Mouse (Mus musculus) hindbrain, embryonic 14.5 days (tissue): ENCODE data around the gene Tmc3. TPM values are rescaled to one million over a fixed set of nuclear protein-coding genes. Genes with fewer than 3 reads are reported as not detected.
A peak's percentile ranks its signal among the peaks of the same experiment; 100 is the strongest.

Experiments
- ATAC-seq: fragments of 200-750 bp; cut with Nextera tagmentation; 2 replicates; pipeline ENCODE4 v1.8.0; 2017; ENCODE audit warnings: moderate number of reproducible peaks, mild to moderate bottlenecking, moderate TSS enrichment, moderate library complexity; ENCODE audit not compliant: low FRiP score
- DNase-seq: peaks from one replicate; pipeline ENCODE4 v3.0.0-alpha.2; 2015; ENCODE audit warnings: low spot score
- H3K27ac ChIP-seq: fragments of 300-500 bp; sonication (generic); 2 replicates; pipeline ENCODE4 v1.5.1; 2014; ENCODE audit warnings: mild to moderate bottlenecking, moderate library complexity
- H3K27me3 ChIP-seq: fragments of 300-500 bp; sonication (generic); 2 replicates; pipeline ENCODE4 v1.6.1; 2014; ENCODE audit warnings: mild to moderate bottlenecking, low read length, mixed read lengths; ENCODE audit not compliant: control insufficient read depth, insufficient read depth
- H3K36me3 ChIP-seq: fragments of 300-500 bp; sonication (generic); replicated peaks from 2 replicates; pipeline ENCODE4 v1.6.1; 2014; ENCODE audit not compliant: control insufficient read depth, insufficient read depth
- H3K4me1 ChIP-seq: fragments of 300-500 bp; sonication (generic); replicated peaks from 2 replicates; pipeline ENCODE4 v1.6.1; 2014; ENCODE audit warnings: antibody characterized with exemption, low read length, mixed read lengths; ENCODE audit not compliant: control insufficient read depth, insufficient read depth
- H3K4me2 ChIP-seq: fragments of 300-500 bp; sonication (generic); replicated peaks from 2 replicates; pipeline ENCODE4 v1.6.1; 2014; ENCODE audit warnings: mild to moderate bottlenecking, moderate library complexity
- H3K4me3 ChIP-seq: fragments of 300-500 bp; sonication (generic); replicated peaks from 2 replicates; pipeline ENCODE4 v1.5.1; 2014; ENCODE audit warnings: mild to moderate bottlenecking, low read length
- H3K9ac ChIP-seq: fragments of 300-500 bp; sonication (generic); 2 replicates; pipeline ENCODE4 v1.6.1; 2014
- H3K9me3 ChIP-seq: fragments of 300-500 bp; sonication (generic); 2 replicates; pipeline ENCODE4 v1.6.1; 2016; ENCODE audit warnings: low read length; ENCODE audit not compliant: control insufficient read depth
- WGBS: fragments of 180-500 bp; shearing (Covaris S2); extraction: QIAGEN DNeasy Blood & Tissue Kit; methylation state at CpG from one replicate; pipeline ENCODE4 v1.1.7; 2014; 5-methylcytosine and 5-hydroxymethylcytosine counted together
- polyA plus RNA-seq: library from polyadenylated mRNA; unstranded; fragments of >200 nt; fragmentation: Nextera tagmentation; extraction: Ambion mirVana; gene quantifications from 2 replicates; pipeline ENCODE4 v1.2.1, GENCODE M21; 2014

Gene Tmc3
- polyA plus RNA-seq, 1 experiment from 2014 or later = 0.31 TPM

DNA sequence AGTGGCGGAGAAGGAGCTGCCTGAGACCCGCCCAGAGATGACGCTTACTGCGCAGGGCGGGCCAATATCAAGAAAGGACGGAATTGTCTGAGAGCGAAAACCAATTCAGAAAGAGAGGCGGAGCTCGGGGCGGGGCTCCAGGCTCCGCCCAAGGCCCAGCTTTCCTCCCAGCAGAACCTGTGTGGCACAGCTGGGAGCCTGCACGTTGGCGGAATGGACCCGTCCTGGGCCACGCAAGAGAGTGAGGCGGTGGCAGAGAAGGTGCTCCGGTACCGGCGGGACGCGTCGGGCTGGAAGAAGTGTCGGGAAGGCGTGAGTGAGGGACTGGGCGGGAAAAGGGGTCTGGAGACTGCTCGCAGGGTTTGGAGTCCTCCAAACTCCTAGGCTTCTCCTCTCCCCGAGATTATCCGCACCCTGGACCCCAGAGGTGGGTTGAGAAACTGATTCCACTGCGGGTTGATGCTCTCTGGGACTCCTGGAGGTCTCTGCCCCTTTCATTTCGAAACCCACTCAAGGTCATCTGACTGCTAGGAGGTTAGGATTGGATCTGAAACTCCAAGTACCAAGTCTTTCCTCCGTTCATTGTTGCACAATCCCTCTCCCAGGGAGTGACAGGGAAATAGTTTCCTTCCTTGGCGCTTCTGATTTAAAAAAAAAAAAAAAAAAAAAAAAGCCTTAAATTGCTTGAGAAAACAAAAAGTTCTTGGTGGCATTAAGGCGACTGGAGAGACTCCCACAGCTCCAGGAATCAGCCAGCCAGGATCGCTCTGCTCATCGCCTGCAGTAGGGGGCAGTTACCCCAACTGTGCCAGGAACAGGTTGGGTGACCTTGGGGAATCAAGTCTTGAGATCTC lies 47.3 kb downstream of the Tmc3 start, which contains the start of gene Stard5:
TSS of gene Stard5 (plus strand) at position 132 of the 854 bp plus-strand sequence.
- Histone ChIP-seq H3K9me3 (no peaks in the 10 kb centered on the region), H3K4me1 (peaks cover 8% of the 10 kb centered on the region), H3K27ac (peak within 1 kb of the TSS; percentile 63), H3K9ac (peak within 1 kb of the TSS; percentile 64), H3K4me3 (peak within 1 kb of the TSS; percentile 52), H3K4me2 (peak within 1 kb of the TSS; percentile 70), H3K27me3 (no peaks in the 10 kb centered on the region), H3K36me3 (no peaks in the 10 kb centered on the region)
- under 1% methylated on average over 35 of the region's 35 CpGs for WGBS
- DNase-seq = peak; percentile 91
- peak; percentile 98 for ATAC-seq

GRCm38 (mm10) chr7:83632682-83633120 lies 48.0 kb downstream of the Tmc3 start:
- Histone ChIP-seq H3K9ac (no peak overlapping the region), H3K4me1 (peaks cover 8% of the 10 kb centered on the region), H3K9me3 (no peaks in the 10 kb centered on the region), H3K27me3 (no peaks in the 10 kb centered on the region), H3K27ac (no peak overlapping the region), H3K4me2 (peak overlapping the region; percentile 70), H3K36me3 (no peaks in the 10 kb centered on the region), H3K4me3 (peak overlapping the region; percentile 52)
- ATAC-seq (no peak), DNase-seq (no peak)
- 59% methylated on average over 6 of the region's 6 CpGs for whole genome bisulfite sequencing

DNA sequence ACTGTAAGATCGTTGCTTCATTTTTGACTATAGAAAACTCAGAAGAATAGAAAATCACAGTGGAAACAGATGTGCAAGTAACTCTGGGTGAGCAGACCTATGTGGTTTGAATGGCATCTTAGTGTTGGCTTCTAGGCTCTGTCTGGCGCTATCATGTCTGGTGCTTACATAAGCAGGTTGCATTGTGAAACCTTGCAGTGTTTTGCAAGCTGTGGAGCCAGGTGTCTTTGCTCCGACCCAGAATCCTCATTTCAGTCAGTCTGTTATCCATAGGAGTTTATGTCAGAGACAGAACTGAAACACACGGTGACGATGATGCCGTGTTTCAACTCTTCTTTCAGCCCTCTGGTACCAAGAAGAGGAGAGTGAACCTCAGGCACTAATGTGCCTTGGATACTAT lies 49.1 kb downstream of the Tmc3 start:
- DNase-seq (no peak), ATAC-seq (no peak)
- no peak overlapping the region for H3K4me3 ChIP-seq
- no peak overlapping the region for H3K4me2 ChIP-seq
- H3K9me3 ChIP-seq = no peaks in the 10 kb centered on the region
- H3K27me3 ChIP-seq = no peaks in the 10 kb centered on the region
- H3K36me3 ChIP-seq = no peaks in the 10 kb centered on the region
- no peak overlapping the region for H3K9ac ChIP-seq
- H3K4me1 ChIP-seq = peaks cover 8% of the 10 kb centered on the region
- no peak overlapping the region for H3K27ac ChIP-seq
- WGBS = 91% methylated on average over 6 of the region's 6 CpGs

- DNase-seq (no peak), ATAC-seq (no peak)
- WGBS = 85% methylated on average over 2 of the region's 2 CpGs
- H3K27ac ChIP-seq = no peak overlapping the region
- no peaks in the 10 kb centered on the region for H3K27me3 ChIP-seq
- H3K4me3 ChIP-seq = no peak overlapping the region
- peaks cover 6% of the 10 kb centered on the region for H3K4me1 ChIP-seq
- no peak overlapping the region for H3K4me2 ChIP-seq
- H3K9ac ChIP-seq = no peak overlapping the region
- no peaks in the 10 kb centered on the region for H3K9me3 ChIP-seq
- H3K36me3 ChIP-seq = no peaks in the 10 kb centered on the region
These were observed 51.0 kb downstream of the Tmc3 start for GRCm38 (mm10) chr7:83635726-83636125.

- Histone ChIP-seq H3K27me3 (no peaks in the 10 kb centered on the region), H3K4me3 (no peak overlapping the region), H3K27ac (no peak overlapping the region), H3K9ac (no peak overlapping the region), H3K4me2 (no peak overlapping the region), H3K36me3 (no peaks in the 10 kb centered on the region), H3K9me3 (no peaks in the 10 kb centered on the region), H3K4me1 (no peaks in the 10 kb centered on the region; the same call in 1 of the 2 replicates)
- DNase-seq (no peak), ATAC-seq (no peak)
- WGBS = 87% methylated on average over 8 of the region's 8 CpGs
These were observed 51.7 kb downstream of the Tmc3 start for GRCm38 (mm10) chr7:83636425-83636824.

DNA sequence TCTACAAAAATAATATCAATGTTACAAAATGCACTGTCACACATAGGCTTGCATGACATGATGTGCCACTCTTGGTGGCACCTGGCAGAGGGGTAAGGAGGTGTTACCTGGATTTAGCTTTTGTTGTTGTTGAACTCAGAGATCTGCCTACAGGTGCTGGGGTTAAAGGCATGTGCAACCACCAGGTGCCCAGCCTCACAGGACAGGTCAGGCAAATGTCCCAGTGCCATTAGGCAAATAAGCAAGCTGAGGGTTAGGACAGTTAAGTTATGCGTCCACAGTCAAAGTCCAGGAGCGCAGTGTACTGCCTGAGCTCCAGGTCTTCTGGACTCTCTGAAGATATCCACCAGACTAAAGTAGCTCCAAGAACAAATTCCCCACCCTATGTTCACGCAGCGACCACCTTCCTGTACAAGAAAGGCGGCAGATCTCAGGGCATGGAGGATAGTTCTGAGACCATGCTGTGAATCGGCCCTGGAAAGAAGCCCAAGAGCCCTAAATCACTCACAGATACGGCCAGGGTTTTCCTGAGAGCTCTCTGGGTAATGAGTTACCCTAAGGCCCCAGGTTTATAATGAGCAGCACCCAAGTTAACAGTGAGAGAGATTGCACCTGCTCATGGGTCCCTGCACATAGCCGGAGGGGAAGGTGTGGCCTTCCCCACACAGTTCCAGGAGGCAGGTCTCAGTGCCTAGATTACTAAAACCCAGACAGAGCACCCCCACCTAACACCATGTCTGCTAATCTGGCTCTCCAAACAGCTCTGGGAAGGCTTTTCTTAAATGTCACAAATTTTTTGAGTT lies 53.3 kb downstream of the Tmc3 start:
- DNase-seq = no peak
- ATAC-seq = no peak
- WGBS = 90% methylated on average over 8 of the region's 8 CpGs
- no peak overlapping the region for H3K9ac ChIP-seq
- no peak overlapping the region for H3K27ac ChIP-seq
- no peak overlapping the region for H3K4me3 ChIP-seq
- H3K9me3 ChIP-seq = no peaks in the 10 kb centered on the region
- H3K27me3 ChIP-seq = no peaks in the 10 kb centered on the region
- H3K36me3 ChIP-seq = no peaks in the 10 kb centered on the region
- H3K4me2 ChIP-seq = no peak overlapping the region
- H3K4me1 ChIP-seq = no peaks in the 10 kb centered on the region

DNA sequence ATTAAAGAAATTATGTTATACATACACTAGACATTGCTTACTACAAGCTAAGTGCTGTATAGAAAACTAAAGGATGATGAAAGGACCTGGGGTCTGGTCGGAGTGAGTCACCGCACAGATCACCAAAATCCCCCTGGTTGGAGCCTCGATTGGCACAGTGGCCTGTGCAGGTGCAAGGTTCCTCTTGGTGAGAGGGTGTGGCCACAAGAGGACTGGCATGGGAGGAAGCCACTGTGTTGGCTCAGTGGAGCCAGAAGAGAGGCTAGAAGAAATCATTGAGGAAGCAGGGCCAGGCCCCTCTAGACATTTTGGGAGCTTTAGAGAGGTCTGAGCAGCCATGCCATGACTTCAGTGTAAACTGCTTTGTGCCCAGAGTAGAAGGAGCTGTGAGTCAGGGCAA lies 54.4 kb downstream of the Tmc3 start:
- ATAC-seq = no peak
- H3K36me3 ChIP-seq = no peaks in the 10 kb centered on the region
- DNase-seq = no peak
- 91% methylated on average over 3 of the region's 3 CpGs for WGBS
- no peak overlapping the region for H3K27ac ChIP-seq
- H3K9ac ChIP-seq = no peak overlapping the region
- H3K9me3 ChIP-seq = no peaks in the 10 kb centered on the region
- no peak overlapping the region for H3K4me3 ChIP-seq
- no peaks in the 10 kb centered on the region for H3K27me3 ChIP-seq
- no peaks in the 10 kb centered on the region for H3K4me1 ChIP-seq
- no peak overlapping the region for H3K4me2 ChIP-seq

DNA sequence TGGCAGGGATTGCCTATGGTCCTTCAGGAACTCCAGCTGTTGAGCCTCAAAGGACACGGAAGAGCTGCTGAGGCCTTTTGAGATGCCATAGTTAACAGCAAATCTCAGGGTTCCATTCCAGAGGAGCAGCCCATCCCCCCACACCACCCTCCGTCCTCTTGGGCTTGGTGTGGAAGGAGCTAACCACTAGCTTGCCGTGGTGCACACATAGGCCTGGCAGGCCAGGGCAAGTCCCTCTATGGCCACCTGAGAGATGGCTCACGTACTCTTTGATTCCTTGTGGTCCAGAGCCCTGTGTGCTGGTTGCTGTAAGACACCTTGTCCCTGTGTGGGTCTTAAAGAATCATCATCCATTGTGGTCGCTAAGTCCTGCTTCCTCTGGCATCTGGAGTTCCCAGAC lies 55.9 kb downstream of the Tmc3 start:
- Histone ChIP-seq H3K36me3 (no peaks in the 10 kb centered on the region), H3K27ac (no peak overlapping the region), H3K27me3 (no peaks in the 10 kb centered on the region), H3K4me3 (no peak overlapping the region), H3K9me3 (no peaks in the 10 kb centered on the region), H3K4me2 (no peak overlapping the region), H3K9ac (no peak overlapping the region), H3K4me1 (no peaks in the 10 kb centered on the region)
- DNase-seq (no peak), ATAC-seq (no peak)
- WGBS = 92% methylated on average over 5 of the region's 5 CpGs

GRCm38 (mm10) chr7:83641163-83641562 lies 56.4 kb downstream of the Tmc3 start:
- WGBS = 62% methylated on average over 2 of the region's 2 CpGs
- H3K4me2 ChIP-seq = no peak overlapping the region
- ATAC-seq = no peak
- H3K27ac ChIP-seq = no peak overlapping the region
- H3K9me3 ChIP-seq = no peaks in the 10 kb centered on the region
- H3K4me1 ChIP-seq = no peaks in the 10 kb centered on the region
- no peaks in the 10 kb centered on the region for H3K27me3 ChIP-seq
- no peaks in the 10 kb centered on the region for H3K36me3 ChIP-seq
- no peak for DNase-seq
- no peak overlapping the region for H3K4me3 ChIP-seq
- H3K9ac ChIP-seq = no peak overlapping the region
